Mouse (Mus musculus) embryonic fibroblast, embryonic 13.5 days (primary cell): ENCODE data around the gene Otulin.

ENCODE experiments used
- CTCF ChIP-seq: IDR thresholded peaks from 2 replicates; pipeline ENCODE4 v1.5.1; 2011; ENCODE audit warnings: mild to moderate bottlenecking, control low read depth, low read length, moderate library complexity, borderline replicate concordance; ENCODE audit not compliant: insufficient read depth
- POLR2A ChIP-seq: IDR thresholded peaks from 2 replicates; pipeline ENCODE4 v1.6.1; 2011; ENCODE audit warnings: low read depth, mild to moderate bottlenecking, control low read depth, low read length, moderate library complexity

- TF ChIP-seq CTCF (no peak), POLR2A (no peak)
Observed at GRCm38 (mm10) chr15:27580771-27581170, 49.7 kb downstream of the Otulin start.
